In genomic region chr7:73507491-73507890, GRCm38 (mm10) we compare ENCODE assay signal across 13 mouse cellular contexts. TPM values are rescaled to one million over a fixed set of nuclear protein-coding genes. Genes with fewer than 3 reads are reported as not detected.
A peak's percentile ranks its signal among the peaks of the same experiment; 100 is the strongest.
DNase-seq lines count a peak whose midpoint lies in the region; ATAC-seq lines count a peak whose summit lies in the region.
"Had no signal": no experiment of that assay in that cellular context is flagged by ENCODE, and none has a peak within 500 bp of the region (broad histone marks: within the 10 kb centered on the region; RNA-seq: fewer than 3 reads in every experiment).

No protein-coding gene starts in this region.

- H3K4me2 ChIP-seq in midbrain, embryonic 14.5 days (ENCODE audit: low read length) = no peak overlapping the region
- no peak overlapping the region for H3K4me2 ChIP-seq in midbrain, embryonic 11.5 days
- H3K4me2 ChIP-seq in intestine, embryonic 16.5 days (ENCODE audit: low read depth, low read length) = no peak overlapping the region
- H3K4me2 ChIP-seq: embryonic facial prominence, embryonic 12.5 days had no signal

- peaks cover 88% of the 10 kb centered on the region for H3K36me3 ChIP-seq in midbrain, embryonic 14.5 days (ENCODE audit: control insufficient read depth, insufficient read depth, low read length)
- H3K36me3 ChIP-seq in midbrain, embryonic 11.5 days (ENCODE audit: control insufficient read depth, insufficient read depth, low read length) = peaks cover 35% of the 10 kb centered on the region
- H3K36me3 ChIP-seq in intestine, embryonic 16.5 days (ENCODE audit: control insufficient read depth, insufficient read depth, low read length) = peaks cover 18% of the 10 kb centered on the region

- H3K27me3 ChIP-seq in midbrain, embryonic 14.5 days (ENCODE audit: control insufficient read depth, insufficient read depth, low read length) = no peaks in the 10 kb centered on the region
- H3K27me3 ChIP-seq in midbrain, embryonic 11.5 days (ENCODE audit: control insufficient read depth, insufficient read depth, low read length) = no peaks in the 10 kb centered on the region
- no peaks in the 10 kb centered on the region for H3K27me3 ChIP-seq in intestine, embryonic 16.5 days (replicated peaks; ENCODE audit: control insufficient read depth, insufficient read depth, low read length)
- H3K27me3 ChIP-seq: embryonic facial prominence, embryonic 12.5 days had no signal

- no peak for ATAC-seq in midbrain, embryonic 14.5 days (ENCODE audit: low FRiP score, low TSS enrichment)
- no peak for ATAC-seq in midbrain, embryonic 11.5 days (ENCODE audit: low FRiP score)
- ATAC-seq in intestine, embryonic 16.5 days = 0 out of 2 replicates have a peak, but pooled peaks have one; percentile 48

- WGBS in midbrain, embryonic 14.5 days = 88% methylated on average over 6 of the region's 6 CpGs
- 96% methylated on average over 6 of the region's 6 CpGs for WGBS in midbrain, embryonic 11.5 days
- WGBS in intestine, embryonic 16.5 days = 88% methylated on average over 6 of the region's 6 CpGs

- H3K27ac ChIP-seq in midbrain, embryonic 14.5 days (replicated peaks; ENCODE audit: low read depth, low read length) = no peak overlapping the region
- H3K27ac ChIP-seq in midbrain, embryonic 11.5 days (ENCODE audit: low read depth, low read length) = no peak overlapping the region
- H3K27ac ChIP-seq in intestine, embryonic 16.5 days (ENCODE audit: low read length) = no peak overlapping the region
- H3K27ac ChIP-seq: embryonic facial prominence, embryonic 12.5 days had no signal

- H3K9me3 ChIP-seq in midbrain, embryonic 14.5 days (ENCODE audit: control insufficient read depth, low read length) = no peaks in the 10 kb centered on the region
- no peaks in the 10 kb centered on the region for H3K9me3 ChIP-seq in midbrain, embryonic 11.5 days (ENCODE audit: control insufficient read depth, low read length)
- no peaks in the 10 kb centered on the region for H3K9me3 ChIP-seq in intestine, embryonic 16.5 days (ENCODE audit: control insufficient read depth, low read length)
- H3K9me3 ChIP-seq: embryonic facial prominence, embryonic 12.5 days had no signal

- no peak overlapping the region for H3K9ac ChIP-seq in midbrain, embryonic 14.5 days (replicated peaks; ENCODE audit: low read length)
- no peak overlapping the region for H3K9ac ChIP-seq in midbrain, embryonic 11.5 days (ENCODE audit: low read length)
- no peak overlapping the region for H3K9ac ChIP-seq in intestine, embryonic 16.5 days (ENCODE audit: low read depth, low read length)
- H3K9ac ChIP-seq: embryonic facial prominence, embryonic 12.5 days had no signal

- H3K4me1 ChIP-seq in midbrain, embryonic 14.5 days (ENCODE audit: control insufficient read depth, insufficient read depth, low read length) = no peaks in the 10 kb centered on the region
- H3K4me1 ChIP-seq in midbrain, embryonic 11.5 days (ENCODE audit: control insufficient read depth, insufficient read depth, low read length) = no peaks in the 10 kb centered on the region
- H3K4me1 ChIP-seq in intestine, embryonic 16.5 days (ENCODE audit: control insufficient read depth, insufficient read depth, low read length) = no peaks in the 10 kb centered on the region
- H3K4me1 ChIP-seq: embryonic facial prominence, embryonic 12.5 days had no signal

- no peak overlapping the region for H3K4me3 ChIP-seq in midbrain, embryonic 14.5 days (replicated peaks; ENCODE audit: low read depth, low read length)
- no peak overlapping the region for H3K4me3 ChIP-seq in midbrain, embryonic 11.5 days (ENCODE audit: low read depth, low read length)
- no peak overlapping the region for H3K4me3 ChIP-seq in intestine, embryonic 16.5 days (ENCODE audit: low read length)
- H3K4me3 ChIP-seq: embryonic facial prominence, embryonic 12.5 days had no signal

- DNase-seq in heart, adult 11 months = peak; percentile 93
- DNase-seq in heart, adult 8-10 months (ENCODE audit: low spot score) = no peak
- DNase-seq in midbrain, embryonic 14.5 days = peak; percentile 53
- no peak for DNase-seq in midbrain, embryonic 11.5 days (ENCODE audit: low spot score, missing footprints)
- DNase-seq in cerebellum, adult 18-20 months = peak; percentile 86 to 88
- no peak for DNase-seq in adipocyte (ENCODE audit: low spot score)
- no peak for DNase-seq in layer of hippocampus, adult 8-10 months (ENCODE audit: low spot score in 2 of 2)
- DNase-seq: kidney, postnatal 25 days; liver; right cerebral cortex, postnatal 14 days; thymus, postnatal 36 days had no signal

RNA-seq across cellular contexts. Expression of gene Chd2, which starts 34.1 kb away (rescaled TPM):
- 10 to 100 TPM; 37.2 to 45.8 (median 39.8) TPM for total RNA-seq in heart, adult 8-10 months (2022)
- polyA plus RNA-seq in midbrain, embryonic 14.5 days (2014; fragmentation: Nextera tagmentation; extraction: Ambion mirVana) = 35.9 and 49.8 TPM in 2 replicates
- 41.7 and 42.6 TPM in 2 replicates for polyA plus RNA-seq in midbrain, embryonic 11.5 days (2014; fragmentation: Nextera tagmentation; extraction: Ambion mirVana)
- 40.1 and 41.1 TPM in 2 replicates for polyA plus RNA-seq in intestine, embryonic 16.5 days (2015; fragmentation: Nextera tagmentation; extraction: Ambion mirVana)
- total RNA-seq in layer of hippocampus, adult 8-10 months (2022) = 10 to 100 TPM; 42.5 to 70.6 (median 55.4) TPM

Comparison
In these comparisons a context has a peak if more than half of its experiments do, and no peak if none do; other contexts are left out.
1. DNase-seq: peak in heart, adult 11 months (single experiment), midbrain, embryonic 14.5 days (single experiment) and cerebellum, adult 18-20 months (2 of 2); none in heart, adult 8-10 months (single experiment), midbrain, embryonic 11.5 days (single experiment), adipocyte (single experiment) and layer of hippocampus, adult 8-10 months (0 of 2).